Mouse (Mus musculus) layer of hippocampus, adult 11-12 months (tissue): ENCODE measurements around the gene Ror2.

ENCODE experiments used
- DNase-seq: peaks from one replicate; pipeline ENCODE4 v3.0.0; 2022; ENCODE audit warnings: low spot score

Gene Ror2

GRCm38 (mm10) chr13:53067949-53068348 is 218.0 kb downstream of the Ror2 start:
- DNase-seq = no peak

DNA sequence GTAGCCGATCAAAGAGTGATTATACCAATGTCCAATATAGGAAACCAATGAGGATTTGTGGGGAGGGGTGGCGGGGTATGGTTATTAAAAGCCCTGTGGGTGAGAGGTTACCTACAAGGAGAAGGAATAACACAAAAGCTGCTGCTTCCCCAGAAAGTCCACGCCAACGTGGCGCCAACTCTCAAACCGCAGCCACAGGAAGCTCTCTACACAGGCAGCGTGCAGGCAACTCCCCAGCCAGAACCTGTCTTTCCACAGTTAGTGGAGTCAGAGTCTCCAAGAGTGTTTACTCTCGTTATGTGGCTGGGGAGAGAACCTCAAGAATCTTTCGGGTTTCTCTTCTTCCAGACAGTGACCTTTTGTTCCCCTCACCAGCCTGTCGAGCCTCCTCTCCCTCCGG is 220.8 kb downstream of the Ror2 start:
- no peak for DNase-seq

- no peak for DNase-seq
These were observed 221.2 kb downstream of the Ror2 start for GRCm38 (mm10) chr13:53064681-53065080.
